Mouse (Mus musculus): ENCODE results near the gene Slc9a8.

Slc9a8 gene

GRCm38 (mm10) chr2:167483827-167484410, 62.4 kb downstream of the Slc9a8 start:
- no peak for DNase-seq (ENCODE audit: low spot score in 2 of 2)

- DNase-seq (ENCODE audit: low spot score in 2 of 2) = no peak
Measured at GRCm38 (mm10) chr2:167484932-167485331, 63.4 kb downstream of the Slc9a8 start.

DNA sequence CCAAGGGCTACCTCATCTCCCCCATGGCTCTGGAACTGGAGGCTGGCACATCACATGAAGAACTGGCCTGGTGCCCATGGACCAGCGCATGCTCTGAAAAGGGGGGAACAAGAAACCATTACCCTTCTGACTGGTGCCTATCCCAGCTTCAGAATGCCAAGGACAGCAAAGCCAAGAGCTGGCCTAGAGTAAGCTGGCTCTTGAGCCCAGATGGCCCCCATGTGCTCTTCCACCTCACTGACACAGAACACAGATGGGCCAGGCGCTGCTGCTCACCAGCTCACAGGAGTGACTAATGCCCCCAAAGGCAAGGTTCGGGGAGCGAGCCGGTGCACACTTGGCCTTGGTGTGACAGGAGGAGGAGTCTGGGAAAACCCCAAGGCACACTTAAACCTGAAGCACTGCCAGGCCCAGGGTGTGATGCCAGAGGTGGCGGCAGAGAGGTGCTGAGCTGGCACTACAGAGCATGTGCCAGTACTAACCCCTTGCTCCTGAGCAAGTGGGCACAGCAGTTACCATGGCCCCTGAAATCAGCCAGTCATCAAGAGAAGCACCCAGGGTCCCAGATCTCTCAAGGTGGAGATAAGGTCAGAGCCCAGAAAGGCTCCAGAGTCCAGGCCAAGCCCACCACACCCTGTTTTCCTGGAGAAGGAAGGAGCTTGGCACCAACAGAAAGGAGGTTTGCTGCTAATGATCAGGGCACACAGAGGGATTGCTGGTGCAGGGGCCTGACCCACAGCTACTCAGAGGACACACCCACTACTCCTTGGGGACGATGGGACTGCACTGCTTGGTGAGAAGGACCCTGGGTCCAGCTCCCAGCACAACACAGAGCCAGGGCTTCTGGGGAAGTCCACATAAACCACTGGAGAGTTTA, 64.2 kb downstream of the Slc9a8 start:
- no peak for DNase-seq (ENCODE audit: low spot score in 2 of 2)

DNA sequence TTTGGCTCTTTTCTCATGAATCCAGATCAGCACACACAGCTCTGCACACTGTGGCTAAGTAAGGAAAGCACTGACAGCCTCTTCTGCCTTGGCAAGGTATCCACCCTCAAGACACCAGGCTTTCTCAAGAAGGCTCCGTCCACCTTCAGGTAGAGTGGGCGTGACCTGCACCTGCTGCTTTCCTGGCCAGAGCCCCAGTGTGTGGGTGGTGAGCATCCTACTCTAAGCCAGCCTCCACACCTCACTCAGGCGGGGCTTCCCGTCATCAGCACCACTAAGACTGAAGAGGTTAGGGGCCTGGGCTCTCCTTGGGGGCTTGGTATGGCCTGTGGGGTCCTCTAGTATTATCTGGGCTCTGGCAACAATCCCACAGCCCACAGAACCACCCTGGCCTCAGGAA, 65.1 kb downstream of the Slc9a8 start:
- DNase-seq (ENCODE audit: low spot score in 2 of 2) = no peak

DNA sequence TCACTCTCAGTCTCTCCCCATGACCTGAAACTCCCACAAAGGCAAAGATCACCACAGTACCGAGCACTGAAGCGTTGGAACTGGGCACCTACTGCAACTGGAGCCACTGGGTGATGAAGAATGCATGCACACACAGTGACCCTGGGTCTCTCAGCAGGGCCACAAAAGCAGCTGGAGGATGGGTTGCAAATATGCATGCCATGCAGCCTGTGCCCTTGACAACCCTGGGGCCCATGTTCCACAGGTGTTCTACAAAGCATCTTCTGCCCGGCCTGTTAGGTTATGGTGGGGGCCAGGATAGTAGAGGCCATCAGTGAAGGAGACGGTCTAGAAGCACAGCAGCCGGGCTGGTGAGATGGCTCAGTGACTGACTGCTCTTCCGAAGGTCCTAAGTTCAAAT, 66.0 kb downstream of the Slc9a8 start:
- no peak for DNase-seq (ENCODE audit: low spot score in 2 of 2)

- DNase-seq (ENCODE audit: low spot score in 2 of 2) = no peak
Measured at GRCm38 (mm10) chr2:167487994-167488393, 66.5 kb downstream of the Slc9a8 start.

- peak; percentile 58 to 78 for DNase-seq (ENCODE audit: low spot score in 2 of 2)
Measured at GRCm38 (mm10) chr2:167490813-167491525, 69.5 kb downstream of the Slc9a8 start.

- DNase-seq (ENCODE audit: low spot score in 2 of 2) = no peak
Measured at GRCm38 (mm10) chr2:167491757-167492708, 70.5 kb downstream of the Slc9a8 start, which contains the start of gene Rnf114. Gene Rnf114 (plus strand): TSS chr2:167492645.

GRCm38 (mm10) chr2:167492713-167493636, 71.5 kb downstream of the Slc9a8 start, which contains the start of gene Spata2:
Gene Spata2 (minus strand): TSS chr2:167492887.
- DNase-seq (ENCODE audit: low spot score in 2 of 2) = peak; percentile 88 to 92

GRCm38 (mm10) chr2:167496437-167496836, 74.9 kb downstream of the Slc9a8 start:
- DNase-seq (ENCODE audit: low spot score in 2 of 2) = peak in 1 of 2 experiments; percentile 51

DNA sequence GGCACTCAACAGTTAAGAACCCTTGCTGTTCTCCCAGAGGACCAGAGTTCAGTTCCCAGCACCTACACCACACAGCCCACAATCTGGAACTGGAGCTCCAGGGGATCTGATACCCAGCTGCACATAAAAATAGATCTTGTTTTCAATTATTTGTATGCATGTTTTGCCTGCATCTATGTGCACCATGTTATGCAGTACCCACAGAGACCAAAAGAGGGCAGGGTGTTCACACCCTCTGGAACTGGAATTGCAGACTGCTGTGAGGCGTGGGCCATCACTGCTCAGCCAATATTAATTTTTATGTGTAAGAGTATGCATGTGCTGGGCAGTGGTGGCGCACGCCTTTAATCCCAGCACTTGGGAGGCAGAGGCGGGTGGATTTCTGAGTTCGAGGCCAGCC, 75.8 kb downstream of the Slc9a8 start:
- DNase-seq (ENCODE audit: low spot score in 2 of 2) = no peak

DNA sequence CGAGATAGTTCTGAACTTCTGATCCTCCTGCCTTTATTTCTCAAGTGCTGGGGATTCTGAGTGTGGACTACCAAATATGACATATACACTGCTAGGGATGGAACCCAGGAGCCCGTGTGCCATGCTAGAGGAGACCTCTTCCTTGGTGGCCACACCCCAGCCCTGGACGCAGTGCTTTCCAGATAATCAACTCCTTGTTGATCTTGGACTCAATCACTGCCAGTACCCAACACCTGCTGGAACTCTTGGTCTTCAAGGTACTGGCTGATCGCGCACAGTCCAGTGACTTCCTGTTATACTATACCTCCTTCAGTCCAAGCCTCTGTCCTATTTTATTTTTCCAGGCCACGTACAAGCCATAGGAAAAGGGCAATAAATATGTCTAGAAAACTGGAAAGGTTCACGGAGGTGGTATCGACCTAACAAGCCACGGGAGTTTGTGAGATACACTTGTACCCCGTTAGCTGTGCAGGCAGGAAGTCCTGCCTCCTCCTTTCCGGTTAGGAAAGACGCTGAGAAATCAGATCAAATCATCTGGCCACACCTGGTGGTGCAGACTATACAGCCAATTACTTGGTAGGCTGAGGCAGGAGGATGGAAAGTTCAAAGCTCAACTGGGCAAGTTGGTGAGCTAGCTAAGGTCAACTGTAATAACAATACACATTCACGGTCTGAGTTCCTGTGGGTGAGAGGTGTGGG, 81.2 kb downstream of the Slc9a8 start:
- DNase-seq (ENCODE audit: low spot score in 2 of 2) = no peak

DNA sequence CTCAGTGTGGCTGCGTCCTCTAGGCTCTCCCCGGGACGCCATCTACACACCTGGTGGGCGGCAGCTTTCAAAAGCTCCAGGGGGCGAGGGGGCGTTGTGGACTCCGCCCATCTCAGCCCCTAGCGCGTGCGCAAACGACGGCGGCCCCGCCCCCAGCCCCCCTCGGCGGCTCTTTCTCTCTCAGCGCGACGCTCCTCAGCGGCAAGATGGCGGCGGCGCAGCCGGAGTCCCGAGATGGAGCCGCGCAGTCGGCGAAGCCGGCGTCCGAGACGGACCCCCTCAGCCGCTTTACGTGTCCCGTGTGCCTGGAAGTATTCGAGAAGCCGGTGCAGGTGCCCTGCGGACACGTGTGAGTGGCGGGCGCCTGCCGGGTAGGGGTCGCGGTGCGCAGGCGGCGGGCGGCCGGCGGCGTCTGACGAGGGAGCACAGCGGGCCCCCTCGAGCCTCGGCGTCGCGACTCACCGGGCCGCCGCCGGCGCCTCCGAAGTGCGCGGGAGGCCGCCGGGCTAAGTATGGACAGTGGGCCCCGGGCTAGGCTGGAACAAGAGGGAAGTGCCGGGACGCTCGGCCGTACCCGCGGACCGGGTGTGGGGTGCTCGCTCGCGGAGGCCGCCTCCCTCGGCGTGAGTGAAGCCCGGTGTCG, 81.9 kb downstream of the Slc9a8 start:
- DNase-seq (ENCODE audit: low spot score in 2 of 2) = peak; percentile 83 to 84

GRCm38 (mm10) chr2:167503896-167504349, 82.4 kb downstream of the Slc9a8 start:
- DNase-seq (ENCODE audit: low spot score in 2 of 2) = no peak

DNA sequence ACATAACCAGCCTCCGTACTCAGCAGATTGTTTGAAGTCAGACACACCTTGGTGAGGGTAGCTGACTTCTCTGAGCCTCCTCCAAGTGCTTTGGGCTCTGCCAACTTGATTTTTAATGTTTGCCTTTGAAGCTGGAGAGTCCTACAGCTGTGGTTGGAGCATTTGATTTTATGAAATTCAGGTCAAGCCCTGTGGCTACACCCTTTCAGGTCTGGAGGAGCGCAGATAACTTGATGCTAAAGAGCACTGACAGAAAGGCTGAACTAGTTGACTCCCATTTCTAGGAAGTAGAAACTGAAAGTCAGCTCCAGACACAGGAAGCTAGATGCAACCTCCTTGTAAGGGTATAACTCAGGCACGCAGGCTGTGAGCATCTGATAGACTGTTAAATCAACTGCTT, 83.6 kb downstream of the Slc9a8 start:
- no peak for DNase-seq (ENCODE audit: low spot score in 2 of 2)

GRCm38 (mm10) chr2:167506546-167507260, 85.2 kb downstream of the Slc9a8 start:
- DNase-seq (ENCODE audit: low spot score in 2 of 2) = no peak

- no peak for DNase-seq (ENCODE audit: low spot score in 2 of 2)
Measured at GRCm38 (mm10) chr2:167507719-167508385, 86.3 kb downstream of the Slc9a8 start.

- no peak for DNase-seq (ENCODE audit: low spot score in 2 of 2)
Measured at GRCm38 (mm10) chr2:167508569-167508968, 87.1 kb downstream of the Slc9a8 start.

Data from right cerebral cortex, postnatal 36 days (tissue).